15 mouse cellular contexts compared by ENCODE assay signal in the genomic region with DNA sequence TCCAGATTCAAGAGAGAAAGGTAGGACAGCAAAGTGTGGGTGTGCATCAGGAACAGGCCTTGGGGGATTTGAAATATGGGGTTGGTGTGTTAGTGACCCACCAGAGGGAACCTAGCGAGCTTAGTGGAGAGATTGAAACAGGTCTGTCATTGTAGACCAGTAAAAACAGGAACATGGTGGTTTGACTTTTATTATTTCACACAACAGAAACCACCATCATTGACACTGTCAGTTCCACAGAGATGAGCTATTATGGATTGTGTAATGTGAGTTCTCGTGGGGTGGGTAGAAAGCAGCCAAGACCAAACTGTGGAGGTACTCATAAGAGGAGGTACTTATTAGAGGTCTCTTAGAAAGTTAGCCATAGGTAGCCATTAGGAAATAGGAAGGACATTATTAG. TPM values are rescaled to one million over a fixed set of nuclear protein-coding genes. Genes with fewer than 3 reads are reported as not detected.
"Had no signal": no experiment of that assay in that cellular context is flagged by ENCODE, and none has a peak within 500 bp of the region (broad histone marks: within the 10 kb centered on the region; RNA-seq: fewer than 3 reads in every experiment).

No protein-coding gene starts in this region.

- DNase-seq: liver, embryonic 13.5 days; liver, postnatal 0 days; lung, adult 2 months; retina, postnatal 1 day; right cerebral cortex, adult 18-20 months; right cerebral cortex, postnatal 25 days; right cerebral cortex, postnatal 4 days; spleen, adult 18-20 months; thymus, adult 18-20 months; thymus, postnatal 14 days; thymus, postnatal 4 days had no signal

- ATAC-seq: liver, postnatal 0 days; lung, postnatal 0 days; midbrain, embryonic 13.5 days; midbrain, embryonic 15.5 days had no signal

RNA-seq across cellular contexts. Expression of gene 4930444G20Rik, which starts 6.7 kb away (rescaled TPM):
- total RNA-seq: midbrain, postnatal 0 days had no signal
